Mouse (Mus musculus): Measurements from ENCODE around the gene Slc13a1. TPM values are rescaled to one million over a fixed set of nuclear protein-coding genes. Genes with fewer than 3 reads are reported as not detected.

Gene Slc13a1
- total RNA-seq, 1 experiment: 0.09 TPM

- no peak overlapping the region for H3K27ac ChIP-seq (ENCODE audit: insufficient read depth, low read depth, low read length, poor library complexity, severe bottlenecking)
- DNase-seq (ENCODE audit: low read depth, low spot score): no peak
- in situ Hi-C loops (cut with MboI; ENCODE audit: low sequenced_read_pairs in 2 of 2, unreplicated experiment in 2 of 2): no loop called here
- H3K9me3 ChIP-seq (ENCODE audit: control insufficient read depth, insufficient read depth, low read depth, low read length): no peaks in the 10 kb centered on the region
- no peak overlapping the region for H3K9ac ChIP-seq (ENCODE audit: insufficient read depth, low read depth, low read length, poor library complexity, severe bottlenecking)
- H3K36me3 ChIP-seq (ENCODE audit: control insufficient read depth, insufficient read depth, low read length, poor library complexity, severe bottlenecking): no peaks in the 10 kb centered on the region
- no peak overlapping the region for H3K4me3 ChIP-seq (ENCODE audit: insufficient read depth in 1 of 2, low read depth in 1 of 2, low read length in 2 of 2, poor library complexity in 1 of 2, severe bottlenecking in 1 of 2)
- no peaks in the 10 kb centered on the region for H3K4me1 ChIP-seq (ENCODE audit: control insufficient read depth in 2 of 2, insufficient read depth in 2 of 2, low read length in 2 of 2, poor library complexity in 1 of 2)
- TF ChIP-seq MAFK (IDR thresholded peaks at IDR 0.05; ENCODE audit: insufficient read depth, low read depth, low read length): no peak
- no peak for TF ChIP-seq CHD2 (IDR thresholded peaks at IDR 0.05; ENCODE audit: low read depth, low read length)
- no peak for TF ChIP-seq HCFC1 (IDR thresholded peaks at IDR 0.05; ENCODE audit: borderline replicate concordance, insufficient read depth, low read length)
- TF ChIP-seq ZC3H11A (IDR thresholded peaks at IDR 0.05; ENCODE audit: borderline replicate concordance, low read depth, low read length): no peak
- no peak for TF ChIP-seq ZNF384 (IDR thresholded peaks at IDR 0.05; ENCODE audit: low read depth, low read length)
Measured at GRCm38 (mm10) chr6:24059754-24060153, 108.1 kb downstream of the Slc13a1 start.

- Histone ChIP-seq H3K36me3 (ENCODE audit: control insufficient read depth, insufficient read depth, low read length, poor library complexity, severe bottlenecking) (no peaks in the 10 kb centered on the region), H3K9ac (ENCODE audit: insufficient read depth, low read depth, low read length, poor library complexity, severe bottlenecking) (no peak overlapping the region), H3K9me3 (ENCODE audit: control insufficient read depth, insufficient read depth, low read depth, low read length) (no peaks in the 10 kb centered on the region), H3K27ac (ENCODE audit: insufficient read depth, low read depth, low read length, poor library complexity, severe bottlenecking) (no peak overlapping the region), H3K4me3 (ENCODE audit: insufficient read depth in 1 of 2, low read depth in 1 of 2, low read length in 2 of 2, poor library complexity in 1 of 2, severe bottlenecking in 1 of 2) (no peak overlapping the region), H3K4me1 (ENCODE audit: control insufficient read depth in 2 of 2, insufficient read depth in 2 of 2, low read length in 2 of 2, poor library complexity in 1 of 2) (no peaks in the 10 kb centered on the region)
- TF ChIP-seq CHD2 (IDR thresholded peaks at IDR 0.05; ENCODE audit: low read depth, low read length): no peak
- TF ChIP-seq MAFK (IDR thresholded peaks at IDR 0.05; ENCODE audit: insufficient read depth, low read depth, low read length): no peak
- no peak for TF ChIP-seq HCFC1 (IDR thresholded peaks at IDR 0.05; ENCODE audit: borderline replicate concordance, insufficient read depth, low read length)
- no peak for TF ChIP-seq ZC3H11A (IDR thresholded peaks at IDR 0.05; ENCODE audit: borderline replicate concordance, low read depth, low read length)
- DNase-seq (ENCODE audit: low read depth, low spot score): no peak
- in situ Hi-C loops (cut with MboI; ENCODE audit: low sequenced_read_pairs in 2 of 2, unreplicated experiment in 2 of 2): no loop called here
Measured at GRCm38 (mm10) chr6:24055086-24055485, 112.8 kb downstream of the Slc13a1 start.

GRCm38 (mm10) chr6:24054086-24054710 is 113.7 kb downstream of the Slc13a1 start:
- no peaks in the 10 kb centered on the region for H3K9me3 ChIP-seq (ENCODE audit: control insufficient read depth, insufficient read depth, low read depth, low read length)
- H3K4me3 ChIP-seq (ENCODE audit: insufficient read depth in 1 of 2, low read depth in 1 of 2, low read length in 2 of 2, poor library complexity in 1 of 2, severe bottlenecking in 1 of 2): no peak overlapping the region
- no peak for DNase-seq (ENCODE audit: low read depth, low spot score)
- in situ Hi-C loops (cut with MboI; ENCODE audit: low sequenced_read_pairs in 2 of 2, unreplicated experiment in 2 of 2): no loop called here
- H3K9ac ChIP-seq (ENCODE audit: insufficient read depth, low read depth, low read length, poor library complexity, severe bottlenecking): no peak overlapping the region
- H3K4me1 ChIP-seq (ENCODE audit: control insufficient read depth in 2 of 2, insufficient read depth in 2 of 2, low read length in 2 of 2, poor library complexity in 1 of 2): no peaks in the 10 kb centered on the region
- TF ChIP-seq HCFC1 (IDR thresholded peaks at IDR 0.05; ENCODE audit: borderline replicate concordance, insufficient read depth, low read length) (no peak), CHD2 (IDR thresholded peaks at IDR 0.05; ENCODE audit: low read depth, low read length) (no peak), MAFK (IDR thresholded peaks at IDR 0.05; ENCODE audit: insufficient read depth, low read depth, low read length) (no peak), ZC3H11A (IDR thresholded peaks at IDR 0.05; ENCODE audit: borderline replicate concordance, low read depth, low read length) (no peak), ZNF384 (IDR thresholded peaks at IDR 0.05; ENCODE audit: low read depth, low read length) (no peak)
- no peak overlapping the region for H3K27ac ChIP-seq (ENCODE audit: insufficient read depth, low read depth, low read length, poor library complexity, severe bottlenecking)
- no peaks in the 10 kb centered on the region for H3K36me3 ChIP-seq (ENCODE audit: control insufficient read depth, insufficient read depth, low read length, poor library complexity, severe bottlenecking)

- Histone ChIP-seq H3K4me1 (ENCODE audit: control insufficient read depth in 2 of 2, insufficient read depth in 2 of 2, low read length in 2 of 2, poor library complexity in 1 of 2) (no peaks in the 10 kb centered on the region), H3K9ac (ENCODE audit: insufficient read depth, low read depth, low read length, poor library complexity, severe bottlenecking) (no peak overlapping the region), H3K9me3 (ENCODE audit: control insufficient read depth, insufficient read depth, low read depth, low read length) (no peaks in the 10 kb centered on the region), H3K4me3 (ENCODE audit: insufficient read depth in 1 of 2, low read depth in 1 of 2, low read length in 2 of 2, poor library complexity in 1 of 2, severe bottlenecking in 1 of 2) (no peak overlapping the region), H3K27ac (ENCODE audit: insufficient read depth, low read depth, low read length, poor library complexity, severe bottlenecking) (no peak overlapping the region), H3K36me3 (ENCODE audit: control insufficient read depth, insufficient read depth, low read length, poor library complexity, severe bottlenecking) (no peaks in the 10 kb centered on the region)
- TF ChIP-seq ZNF384 (IDR thresholded peaks at IDR 0.05; ENCODE audit: low read depth, low read length) (0 out of 2 replicates have a peak, but pooled peaks have one; percentile 31), ZC3H11A (IDR thresholded peaks at IDR 0.05; ENCODE audit: borderline replicate concordance, low read depth, low read length) (no peak)
- in situ Hi-C loops (cut with MboI; ENCODE audit: low sequenced_read_pairs in 2 of 2, unreplicated experiment in 2 of 2): no loop called here
- DNase-seq (ENCODE audit: low read depth, low spot score): no peak
Measured at GRCm38 (mm10) chr6:24047014-24047770, 120.7 kb downstream of the Slc13a1 start.
